12 mouse cellular contexts compared by ENCODE assay signal in genomic region chr13:38958037-38958436, GRCm38 (mm10). TPM values are rescaled to one million over a fixed set of nuclear protein-coding genes. Genes with fewer than 3 reads are reported as not detected.
DNase-seq lines count a peak whose midpoint lies in the region; ATAC-seq and TF ChIP-seq lines count a peak whose summit lies in the region.
"Had no signal": no experiment of that assay in that cellular context is flagged by ENCODE, and none has a peak within 500 bp of the region (broad histone marks: within the 10 kb centered on the region; RNA-seq: fewer than 3 reads in every experiment).

No protein-coding gene starts in this region.

- H3K36me3 ChIP-seq in embryonic facial prominence, embryonic 13.5 days = peaks cover 22% of the 10 kb centered on the region
- peaks cover 27% of the 10 kb centered on the region for H3K36me3 ChIP-seq in embryonic facial prominence, embryonic 10.5 days (replicated peaks)
- H3K36me3 ChIP-seq in hindbrain, embryonic 16.5 days (ENCODE audit: control insufficient read depth, insufficient read depth, low read length) = peaks cover 8% of the 10 kb centered on the region
- peaks cover 22% of the 10 kb centered on the region for H3K36me3 ChIP-seq in hindbrain, embryonic 14.5 days (replicated peaks; ENCODE audit: control insufficient read depth, insufficient read depth)
- H3K36me3 ChIP-seq in midbrain, embryonic 13.5 days = peaks cover 25% of the 10 kb centered on the region
- peaks cover 19% of the 10 kb centered on the region for H3K36me3 ChIP-seq in midbrain, embryonic 10.5 days
- H3K36me3 ChIP-seq in stomach, postnatal 0 days (ENCODE audit: control insufficient read depth, insufficient read depth, low read length) = peaks cover 6% of the 10 kb centered on the region; the same call in 1 of the 2 replicates

- no peak for DNase-seq in embryonic facial prominence, embryonic 10.5 days (ENCODE audit: low spot score)
- no peak for DNase-seq in hindbrain, embryonic 14.5 days (ENCODE audit: low spot score)
- DNase-seq in midbrain, embryonic 10.5 days (ENCODE audit: low spot score) = no peak
- DNase-seq in stomach, postnatal 0 days (ENCODE audit: low spot score) = no peak
- DNase-seq in B cell, adult 2 months = no peak
- DNase-seq: thymus, adult 18-20 months had no signal

- 74% methylated on average over 5 of the region's 5 CpGs for WGBS in embryonic facial prominence, embryonic 13.5 days
- WGBS in embryonic facial prominence, embryonic 10.5 days = 85% methylated on average over 5 of the region's 5 CpGs
- whole genome bisulfite sequencing in hindbrain, embryonic 16.5 days = 82% methylated on average over 5 of the region's 5 CpGs
- WGBS in hindbrain, embryonic 14.5 days = 86% methylated on average over 5 of the region's 5 CpGs
- 83% methylated on average over 5 of the region's 5 CpGs for WGBS in midbrain, embryonic 13.5 days
- WGBS in midbrain, embryonic 10.5 days = 87% methylated on average over 5 of the region's 5 CpGs
- WGBS in stomach, postnatal 0 days = 46% methylated on average over 5 of the region's 5 CpGs

- no peaks in the 10 kb centered on the region for H3K9me3 ChIP-seq in embryonic facial prominence, embryonic 13.5 days
- no peaks in the 10 kb centered on the region for H3K9me3 ChIP-seq in embryonic facial prominence, embryonic 10.5 days
- H3K9me3 ChIP-seq in hindbrain, embryonic 16.5 days (ENCODE audit: control insufficient read depth, low read length) = no peaks in the 10 kb centered on the region
- no peaks in the 10 kb centered on the region for H3K9me3 ChIP-seq in hindbrain, embryonic 14.5 days (ENCODE audit: control insufficient read depth, low read length)
- no peaks in the 10 kb centered on the region for H3K9me3 ChIP-seq in midbrain, embryonic 13.5 days
- H3K9me3 ChIP-seq in midbrain, embryonic 10.5 days (replicated peaks) = no peaks in the 10 kb centered on the region
- H3K9me3 ChIP-seq in stomach, postnatal 0 days (ENCODE audit: control insufficient read depth, low read length) = no peaks in the 10 kb centered on the region
- H3K9me3 ChIP-seq: forebrain, embryonic 10.5 days; midbrain, embryonic 15.5 days; neural tube, embryonic 15.5 days had no signal

- H3K4me3 ChIP-seq in embryonic facial prominence, embryonic 13.5 days = no peak overlapping the region
- no peak overlapping the region for H3K4me3 ChIP-seq in embryonic facial prominence, embryonic 10.5 days
- H3K4me3 ChIP-seq in hindbrain, embryonic 16.5 days (ENCODE audit: low read length) = no peak overlapping the region
- H3K4me3 ChIP-seq in hindbrain, embryonic 14.5 days (replicated peaks; ENCODE audit: low read length) = no peak overlapping the region
- no peak overlapping the region for H3K4me3 ChIP-seq in midbrain, embryonic 13.5 days (replicated peaks)
- no peak overlapping the region for H3K4me3 ChIP-seq in midbrain, embryonic 10.5 days
- no peak overlapping the region for H3K4me3 ChIP-seq in stomach, postnatal 0 days (ENCODE audit: low read depth, low read length)
- H3K4me3 ChIP-seq: forebrain, embryonic 10.5 days; midbrain, embryonic 15.5 days; neural tube, embryonic 15.5 days had no signal

- no peak for TF ChIP-seq EP300 in stomach, postnatal 0 days (optimal IDR thresholded peaks at IDR 0.05)

- H3K4me1 ChIP-seq in embryonic facial prominence, embryonic 13.5 days = peaks cover 20% of the 10 kb centered on the region
- H3K4me1 ChIP-seq in embryonic facial prominence, embryonic 10.5 days = peaks cover 16% of the 10 kb centered on the region
- H3K4me1 ChIP-seq in hindbrain, embryonic 16.5 days (ENCODE audit: control insufficient read depth, insufficient read depth, low read depth, low read length) = peaks cover 17% of the 10 kb centered on the region
- H3K4me1 ChIP-seq in hindbrain, embryonic 14.5 days (replicated peaks; ENCODE audit: control insufficient read depth, insufficient read depth, low read length) = peaks cover 14% of the 10 kb centered on the region
- peaks cover 21% of the 10 kb centered on the region for H3K4me1 ChIP-seq in midbrain, embryonic 13.5 days (replicated peaks)
- H3K4me1 ChIP-seq in midbrain, embryonic 10.5 days = peaks cover 22% of the 10 kb centered on the region
- no peaks in the 10 kb centered on the region for H3K4me1 ChIP-seq in stomach, postnatal 0 days (replicated peaks; ENCODE audit: control insufficient read depth, insufficient read depth)

- no peaks in the 10 kb centered on the region for H3K27me3 ChIP-seq in embryonic facial prominence, embryonic 13.5 days
- H3K27me3 ChIP-seq in embryonic facial prominence, embryonic 10.5 days (replicated peaks; ENCODE audit: low read depth, poor library complexity, severe bottlenecking) = no peaks in the 10 kb centered on the region
- H3K27me3 ChIP-seq in hindbrain, embryonic 16.5 days (replicated peaks; ENCODE audit: control insufficient read depth, insufficient read depth, low read length) = no peaks in the 10 kb centered on the region
- no peaks in the 10 kb centered on the region for H3K27me3 ChIP-seq in hindbrain, embryonic 14.5 days (ENCODE audit: control insufficient read depth, insufficient read depth, low read length)
- H3K27me3 ChIP-seq in midbrain, embryonic 13.5 days = no peaks in the 10 kb centered on the region
- no peaks in the 10 kb centered on the region for H3K27me3 ChIP-seq in midbrain, embryonic 10.5 days (ENCODE audit: low read depth, poor library complexity, severe bottlenecking)
- no peaks in the 10 kb centered on the region for H3K27me3 ChIP-seq in stomach, postnatal 0 days (ENCODE audit: control insufficient read depth, insufficient read depth, low read length)
- H3K27me3 ChIP-seq: midbrain, embryonic 15.5 days; neural tube, embryonic 15.5 days had no signal

- no peak overlapping the region for H3K27ac ChIP-seq in embryonic facial prominence, embryonic 13.5 days
- no peak overlapping the region for H3K27ac ChIP-seq in embryonic facial prominence, embryonic 10.5 days (replicated peaks)
- H3K27ac ChIP-seq in hindbrain, embryonic 16.5 days (ENCODE audit: low read depth, low read length) = no peak overlapping the region
- no peak overlapping the region for H3K27ac ChIP-seq in hindbrain, embryonic 14.5 days
- no peak overlapping the region for H3K27ac ChIP-seq in midbrain, embryonic 13.5 days
- no peak overlapping the region for H3K27ac ChIP-seq in midbrain, embryonic 10.5 days (replicated peaks)
- H3K27ac ChIP-seq in stomach, postnatal 0 days (replicated peaks) = peak overlapping the region; percentile 31; the same call in 1 of the 2 replicates
- H3K27ac ChIP-seq: forebrain, embryonic 10.5 days; midbrain, embryonic 15.5 days; neural tube, embryonic 15.5 days had no signal

- H3K9ac ChIP-seq in embryonic facial prominence, embryonic 13.5 days = no peak overlapping the region
- H3K9ac ChIP-seq in hindbrain, embryonic 16.5 days (ENCODE audit: low read depth, low read length) = no peak overlapping the region
- no peak overlapping the region for H3K9ac ChIP-seq in hindbrain, embryonic 14.5 days
- peak overlapping the region; percentile 41; the same call in 1 of the 2 replicates for H3K9ac ChIP-seq in midbrain, embryonic 13.5 days (replicated peaks)
- H3K9ac ChIP-seq in stomach, postnatal 0 days (ENCODE audit: low read length) = no peak overlapping the region
- H3K9ac ChIP-seq: midbrain, embryonic 15.5 days; neural tube, embryonic 15.5 days had no signal

- peak overlapping the region; percentile 11; the same call in 1 of the 2 replicates for H3K4me2 ChIP-seq in embryonic facial prominence, embryonic 13.5 days
- peak overlapping the region; percentile 7; the same call in 1 of the 2 replicates for H3K4me2 ChIP-seq in hindbrain, embryonic 16.5 days (ENCODE audit: low read length)
- H3K4me2 ChIP-seq in hindbrain, embryonic 14.5 days (replicated peaks) = no peak overlapping the region
- no peak overlapping the region for H3K4me2 ChIP-seq in midbrain, embryonic 13.5 days (replicated peaks)
- H3K4me2 ChIP-seq in stomach, postnatal 0 days (replicated peaks; ENCODE audit: low read depth) = 0 out of 2 replicates have a peak overlapping the region, but pooled peaks have one; percentile 11
- H3K4me2 ChIP-seq: midbrain, embryonic 15.5 days; neural tube, embryonic 15.5 days had no signal

- TF ChIP-seq CTCF in stomach, postnatal 0 days (IDR thresholded peaks at IDR 0.05; ENCODE audit: low read depth) = no peak

- no peak for ATAC-seq in embryonic facial prominence, embryonic 13.5 days (ENCODE audit: insufficient number of reproducible peaks, insufficient read depth, low FRiP score, low TSS enrichment, low read depth)
- no peak for ATAC-seq in hindbrain, embryonic 16.5 days
- no peak for ATAC-seq in hindbrain, embryonic 14.5 days (ENCODE audit: low FRiP score)
- no peak for ATAC-seq in midbrain, embryonic 13.5 days
- peak; percentile 21; the same call in 1 of the 2 replicates for ATAC-seq in stomach, postnatal 0 days (ENCODE audit: low FRiP score, low TSS enrichment)
- ATAC-seq: midbrain, embryonic 15.5 days had no signal

RNA-seq across cellular contexts. Expression of gene Slc35b3, which starts 2.6 kb away (rescaled TPM):
- 44.1 and 45.0 TPM in 2 replicates for polyA plus RNA-seq in embryonic facial prominence, embryonic 13.5 days (2015; fragmentation: Nextera tagmentation; extraction: Ambion mirVana)
- 26.3 and 28.0 TPM in 2 replicates for polyA plus RNA-seq in embryonic facial prominence, embryonic 10.5 days (2016; fragmentation: Nextera tagmentation; extraction: Ambion mirVana)
- polyA plus RNA-seq in hindbrain, embryonic 16.5 days (2015; fragmentation: Nextera tagmentation; extraction: Ambion mirVana) = 29.4 and 31.7 TPM in 2 replicates
- polyA plus RNA-seq in hindbrain, embryonic 14.5 days (2014; fragmentation: Nextera tagmentation; extraction: Ambion mirVana) = 34.4 and 35.8 TPM in 2 replicates
- 31.8 and 32.1 TPM in 2 replicates for polyA plus RNA-seq in midbrain, embryonic 13.5 days (2015; fragmentation: Nextera tagmentation; extraction: Ambion mirVana)
- polyA plus RNA-seq in midbrain, embryonic 10.5 days (2016; fragmentation: Nextera tagmentation; extraction: Ambion mirVana) = 23.7 and 26.7 TPM in 2 replicates
- polyA plus RNA-seq in stomach, postnatal 0 days (2015; fragmentation: Nextera tagmentation; extraction: Ambion mirVana) = 36.8 and 39.4 TPM in 2 replicates

Comparison
In these comparisons a context has a peak if more than half of its experiments do, and no peak if none do; other contexts are left out.
1. H3K4me2 ChIP-seq: peak in embryonic facial prominence, embryonic 13.5 days (single experiment), hindbrain, embryonic 16.5 days (single experiment) and stomach, postnatal 0 days (single experiment); none in hindbrain, embryonic 14.5 days (single experiment) and midbrain, embryonic 13.5 days (single experiment).